Mouse (Mus musculus): ENCODE measurements at regions not wholly inside any gene's neighbourhood (a gene's known extent, or its start where the extent isn't known, plus 50 kb on each side); places are given as distances from the start of the nearest gene placed in this dataset.
A peak's percentile ranks its signal among the peaks of the same experiment; 100 is the strongest.

DNA sequence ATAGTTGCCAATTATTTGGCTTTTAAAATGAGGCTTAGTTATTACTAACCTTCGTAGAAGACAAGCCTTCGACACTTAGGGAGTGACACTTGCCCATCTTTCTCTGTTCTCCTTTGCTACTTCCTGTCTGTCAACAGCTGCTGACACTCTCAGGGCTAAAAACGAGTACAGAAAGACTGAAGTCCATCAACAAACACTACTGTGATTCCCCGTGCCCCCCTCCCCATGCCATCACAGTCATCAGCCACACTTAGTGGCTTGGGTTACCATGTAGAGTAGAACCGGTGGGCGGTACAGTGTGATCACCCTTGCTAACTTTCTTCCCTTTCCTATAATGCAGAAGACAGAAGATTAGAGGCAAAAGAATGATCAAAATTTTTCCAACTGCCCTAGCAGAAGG lies 402.4 kb downstream of the Atp23 start:
- no peak for DNase-seq (ENCODE audit: low read depth, low spot score)

DNA sequence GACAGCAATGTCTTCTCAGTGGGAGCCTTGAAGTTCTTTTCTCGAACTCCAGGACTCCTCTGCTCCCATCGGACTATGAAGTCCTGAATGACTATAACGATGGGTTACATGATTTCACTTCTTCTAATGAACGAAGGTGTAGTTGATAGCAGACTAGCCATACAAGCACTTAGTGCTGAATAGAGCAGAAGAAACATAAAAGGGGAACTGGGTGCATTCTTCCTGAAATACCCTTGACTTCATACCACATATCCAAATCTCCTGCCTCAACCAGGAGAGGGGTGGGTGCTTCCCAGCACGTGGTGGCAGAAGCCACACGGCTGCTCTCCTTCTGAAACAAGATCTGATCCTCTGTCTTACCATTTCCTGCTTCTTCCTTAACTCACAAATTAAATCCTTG lies 407.4 kb downstream of the Atp23 start:
- no peak for DNase-seq (ENCODE audit: low read depth, low spot score)

DNA sequence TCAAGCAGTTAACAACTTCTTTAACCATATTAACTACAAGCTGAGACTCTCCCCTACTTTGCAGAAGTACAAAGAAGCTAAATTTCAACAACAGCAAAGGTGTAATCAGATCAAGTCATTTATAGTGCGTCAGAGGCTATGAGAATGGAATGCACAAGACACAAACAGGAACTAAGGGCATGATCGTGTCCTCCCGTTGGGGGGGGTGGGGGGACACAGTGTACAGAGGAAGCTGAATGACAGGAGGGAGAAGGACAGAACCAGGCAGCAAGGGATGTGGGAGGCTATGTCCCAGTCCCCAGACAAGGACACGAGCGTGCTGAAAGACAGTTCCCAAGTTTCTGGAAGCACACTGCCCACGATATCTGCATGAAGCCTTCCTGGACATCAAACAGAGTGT lies 408.9 kb downstream of the Atp23 start:
- DNase-seq (ENCODE audit: low read depth, low spot score) = no peak

DNA sequence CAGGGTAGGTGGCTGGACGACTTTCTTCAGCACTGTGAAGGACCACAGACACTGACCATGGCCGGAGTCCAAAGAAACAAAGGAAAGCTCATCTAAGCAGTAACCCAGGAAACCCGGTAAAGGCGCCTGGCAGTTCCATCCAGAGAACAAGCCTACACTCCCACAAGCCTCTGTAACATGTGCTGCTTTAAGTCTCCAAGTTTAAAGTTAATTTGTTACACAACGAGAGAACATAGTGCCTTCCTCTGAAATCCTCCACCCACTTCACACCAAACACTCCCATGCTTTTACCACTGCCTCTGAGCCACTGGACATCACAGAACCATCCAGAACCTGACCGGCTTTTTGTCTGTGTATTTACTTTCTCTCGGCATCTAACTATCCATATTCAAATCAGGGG lies 416.0 kb downstream of the Atp23 start:
- DNase-seq (ENCODE audit: low read depth, low spot score) = no peak

DNA sequence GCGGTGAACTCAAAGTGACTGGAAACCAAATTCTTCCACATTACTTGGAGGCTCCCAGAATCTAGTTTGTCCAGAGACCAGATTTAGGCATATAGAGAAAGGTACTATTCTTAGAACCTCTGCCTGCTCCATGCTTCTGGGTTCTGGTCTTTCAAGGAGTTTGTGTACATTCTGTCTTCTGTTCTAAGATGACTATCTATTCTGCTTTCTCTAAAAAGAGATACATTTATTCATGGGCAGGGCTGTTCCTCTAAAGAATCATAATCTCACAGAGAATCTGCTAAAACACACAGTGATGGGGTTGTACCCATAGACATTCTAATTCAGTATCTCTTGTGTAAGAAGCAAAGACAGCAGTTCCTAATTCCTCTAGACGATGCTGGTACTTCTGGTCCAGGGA lies 417.7 kb downstream of the Atp23 start:
- DNase-seq (ENCODE audit: low read depth, low spot score) = no peak

DNA sequence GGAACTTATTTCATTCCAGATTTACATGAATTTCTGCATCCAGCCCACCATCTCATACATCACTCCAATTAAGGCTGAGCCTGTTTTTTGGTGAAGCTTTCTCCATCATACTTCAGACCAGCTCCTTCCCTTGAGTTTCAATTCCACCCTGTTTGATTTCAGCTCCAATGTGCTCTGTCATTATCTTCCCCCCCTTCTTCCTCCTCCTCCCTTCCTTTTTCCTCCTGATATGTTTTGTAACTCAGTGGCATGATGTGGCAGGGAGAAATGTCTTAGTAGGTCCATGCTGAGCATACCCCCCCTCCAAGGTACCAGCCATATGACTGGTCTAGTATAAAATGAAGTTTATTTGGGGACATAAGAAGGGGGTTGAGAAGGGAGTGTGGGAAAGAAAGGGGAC lies 420.8 kb downstream of the Atp23 start:
- DNase-seq (ENCODE audit: low read depth, low spot score) = no peak

DNA sequence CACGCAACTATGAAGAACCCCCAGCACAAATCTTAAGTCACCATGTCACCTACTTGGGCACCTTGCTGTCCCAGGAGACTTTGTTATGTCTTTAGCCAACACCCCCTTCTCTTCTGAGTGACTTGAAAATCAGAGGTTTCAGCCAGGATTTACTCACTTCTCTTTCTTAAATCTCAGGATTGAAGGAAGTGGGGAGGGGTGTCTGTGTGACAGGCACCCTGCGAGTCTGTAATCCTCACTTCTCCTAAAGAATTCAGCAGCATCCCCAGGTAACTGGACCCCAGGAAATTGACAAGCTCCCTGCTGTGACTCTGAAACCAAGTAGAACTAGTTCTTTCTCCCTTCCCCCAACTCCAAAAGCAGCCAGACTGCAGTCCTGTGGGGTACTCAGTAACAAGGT lies 421.4 kb downstream of the Atp23 start:
- DNase-seq (ENCODE audit: low read depth, low spot score) = no peak

DNA sequence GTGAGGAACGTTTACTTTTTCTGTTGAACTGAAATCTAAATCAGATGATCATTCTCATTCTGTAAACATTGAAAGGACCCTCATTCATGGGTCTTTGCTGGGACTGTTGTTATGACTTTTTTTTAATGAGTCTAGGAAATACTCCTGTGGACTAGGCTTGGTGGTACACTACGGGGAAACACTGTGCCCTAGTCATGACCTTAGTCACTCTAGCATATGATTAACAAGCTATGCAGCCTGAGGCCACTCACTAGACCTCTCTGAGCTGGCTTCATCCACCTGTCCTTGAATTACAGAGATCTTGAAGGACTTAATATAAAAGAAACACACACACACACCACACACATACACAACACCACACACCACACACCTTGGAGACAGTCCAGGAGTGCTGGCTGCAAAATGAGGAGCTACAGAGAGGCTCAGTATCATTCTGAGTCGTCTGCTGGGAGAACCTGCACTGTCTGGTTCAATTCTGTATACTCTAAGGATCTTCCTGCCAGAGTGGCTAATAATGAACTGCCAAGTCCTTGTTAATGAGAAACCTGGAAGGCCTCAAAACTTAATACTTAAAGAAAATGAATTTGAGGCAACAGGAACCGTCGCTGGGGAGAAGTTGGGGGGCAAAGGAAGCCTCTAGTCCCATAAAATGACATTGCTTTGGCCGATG lies 428.0 kb downstream of the Atp23 start:
- DNase-seq (ENCODE audit: low read depth, low spot score) = no peak

DNA sequence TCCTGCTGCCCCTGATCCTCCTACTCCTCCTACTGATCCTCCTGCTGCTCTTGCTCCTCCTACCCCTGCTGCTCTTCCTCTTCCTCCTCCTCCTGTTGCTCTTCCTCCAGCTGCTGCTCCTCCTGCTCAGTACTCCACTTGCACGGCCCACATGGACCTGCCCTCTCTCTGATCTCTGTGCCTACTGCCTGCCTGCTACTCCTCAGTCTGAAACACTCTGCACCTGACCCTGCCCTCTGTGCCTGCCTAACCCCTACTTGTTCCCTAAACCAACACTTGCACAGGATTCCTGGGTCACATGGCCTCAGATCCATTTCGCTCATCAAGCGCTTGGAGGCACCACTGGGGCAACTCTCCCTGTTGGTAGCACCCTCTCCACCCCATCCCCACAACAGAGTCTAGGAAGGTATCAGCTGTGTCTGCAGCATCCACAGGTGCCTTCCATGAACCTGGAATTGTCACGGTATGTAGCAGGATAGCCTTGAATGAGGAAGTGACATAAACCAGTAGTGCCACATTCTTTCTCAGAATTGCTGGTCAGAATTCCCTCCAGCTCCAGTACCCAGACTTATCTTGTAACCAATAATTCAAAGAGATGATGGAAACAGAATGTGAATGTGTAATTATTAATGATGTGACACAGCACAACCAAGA lies 430.2 kb downstream of the Atp23 start:
- DNase-seq (ENCODE audit: low read depth, low spot score) = no peak

DNA sequence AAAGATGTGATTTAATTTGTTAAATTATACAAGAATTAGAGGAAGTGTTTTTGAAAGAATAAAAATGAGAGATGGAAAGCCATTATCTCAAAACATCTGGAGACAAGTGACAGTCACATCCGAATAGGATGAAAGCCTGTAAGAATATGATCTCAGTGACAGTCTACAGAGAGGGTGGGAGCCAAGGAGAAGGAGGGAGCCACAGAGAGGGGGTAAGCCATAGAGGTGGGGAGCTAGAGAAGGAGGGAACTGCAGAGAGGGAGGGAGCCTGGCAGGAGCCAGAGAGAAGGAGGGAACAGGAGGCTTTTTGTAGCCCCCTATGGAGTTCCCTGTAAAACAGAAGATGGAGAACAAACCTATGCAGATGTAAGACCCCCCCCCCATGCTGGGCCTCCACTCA lies 438.4 kb downstream of the Atp23 start:
- DNase-seq (ENCODE audit: low read depth, low spot score) = no peak

DNA sequence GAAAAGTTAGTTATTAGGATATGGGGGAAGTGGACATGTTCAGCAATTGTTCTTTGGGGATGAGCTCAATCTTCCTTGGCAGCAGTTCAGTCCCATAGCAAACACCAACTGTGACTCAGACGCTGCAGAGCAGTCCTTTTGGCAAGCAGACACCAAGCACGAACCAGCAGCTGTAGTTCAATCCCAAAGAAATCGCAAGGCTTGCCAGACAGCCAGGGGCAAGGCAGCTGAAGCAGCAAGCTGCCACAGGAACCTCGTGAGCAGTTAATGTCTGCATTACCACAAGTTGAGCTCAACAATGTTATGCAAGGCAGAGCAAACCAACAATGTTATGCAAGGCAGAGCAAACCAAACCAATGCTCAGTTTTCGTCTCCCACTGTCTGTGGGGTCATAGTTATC lies 442.6 kb downstream of the Atp23 start:
- peak; percentile 11 for DNase-seq (ENCODE audit: low read depth, low spot score)

DNA sequence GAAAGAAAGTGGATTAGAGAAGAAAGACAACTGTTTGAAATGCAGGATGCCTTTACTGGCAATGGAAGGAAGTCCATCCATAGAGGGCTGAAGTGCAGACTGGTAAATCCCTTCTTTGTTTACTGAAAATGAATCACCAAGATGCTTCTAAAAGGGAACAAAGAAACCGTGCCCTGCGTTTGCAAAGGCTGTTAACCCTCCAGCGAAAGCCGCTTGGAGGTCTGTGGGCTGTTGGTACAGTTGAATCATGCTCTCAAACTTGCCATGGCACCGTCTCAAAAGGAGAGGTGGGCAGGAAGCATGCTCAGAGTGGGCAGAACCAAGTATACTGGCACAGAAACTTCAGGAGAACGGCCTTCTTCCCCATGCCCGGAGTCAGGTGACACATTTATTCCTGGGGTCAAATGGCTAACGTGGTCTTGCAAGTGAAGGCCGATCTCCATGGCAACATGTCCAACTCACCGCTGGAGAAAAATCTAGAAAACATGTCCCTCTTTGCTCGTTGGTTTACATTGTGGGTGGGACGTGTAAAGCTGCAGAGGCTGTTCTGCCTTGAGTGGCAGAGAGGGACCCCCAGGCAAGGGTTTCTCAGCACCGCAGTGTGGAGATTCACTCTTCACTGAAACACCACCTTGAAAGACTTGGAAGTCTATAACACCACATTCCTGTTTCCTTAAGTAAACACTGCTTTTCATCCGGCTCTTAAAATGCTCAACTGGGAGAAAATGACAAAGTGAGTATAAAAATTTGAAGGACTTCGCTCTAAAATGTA lies 448.2 kb downstream of the Atp23 start:
- DNase-seq (ENCODE audit: low read depth, low spot score) = no peak

DNA sequence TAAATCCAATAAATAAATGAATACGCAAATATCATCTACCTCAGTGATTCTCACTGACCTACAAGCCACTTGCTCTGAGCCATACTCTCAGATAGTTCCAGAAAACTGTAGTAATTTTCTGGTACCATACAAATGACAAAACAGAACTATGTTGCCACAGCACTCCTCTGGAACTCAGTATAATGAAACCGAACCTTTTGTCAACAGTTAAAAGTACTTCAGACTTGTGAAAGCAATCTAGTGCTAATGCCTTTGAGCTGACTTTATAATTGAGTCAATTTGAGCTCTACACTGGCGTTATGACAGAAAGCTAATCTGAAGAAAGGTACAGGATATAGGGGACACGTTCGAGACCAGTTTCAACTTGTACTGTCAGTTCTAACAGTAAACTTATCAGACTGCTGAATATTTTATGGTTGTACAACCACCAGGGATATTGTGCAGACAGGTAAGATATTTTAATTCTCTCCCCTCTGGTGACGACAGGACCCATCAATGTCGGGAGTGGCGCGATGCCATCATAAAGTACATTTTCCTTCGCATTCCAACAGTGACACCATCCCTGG lies 449.0 kb downstream of the Atp23 start:
- no peak for DNase-seq (ENCODE audit: low read depth, low spot score)

DNA sequence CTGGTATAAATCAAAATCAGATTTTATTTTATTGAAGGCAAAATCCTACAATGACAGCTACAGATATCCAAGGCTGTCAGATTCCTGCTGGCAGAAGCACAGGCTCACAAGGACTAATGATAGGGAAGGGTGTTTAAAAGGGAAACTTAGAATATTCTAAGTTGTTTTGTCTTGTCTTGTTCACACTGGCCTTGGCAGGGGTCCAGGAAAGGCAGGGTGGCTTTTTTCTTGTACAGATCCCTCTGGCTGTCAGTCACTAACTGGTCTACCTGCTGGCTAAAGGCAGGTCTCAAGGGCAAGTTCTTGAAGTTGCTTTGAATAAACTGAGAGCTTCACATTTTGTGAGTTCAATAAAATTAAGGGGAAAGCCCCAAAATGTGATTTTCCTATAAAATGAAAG lies 465.3 kb downstream of the Lrig3 start:
- DNase-seq (ENCODE audit: low read depth, low spot score) = no peak

DNA sequence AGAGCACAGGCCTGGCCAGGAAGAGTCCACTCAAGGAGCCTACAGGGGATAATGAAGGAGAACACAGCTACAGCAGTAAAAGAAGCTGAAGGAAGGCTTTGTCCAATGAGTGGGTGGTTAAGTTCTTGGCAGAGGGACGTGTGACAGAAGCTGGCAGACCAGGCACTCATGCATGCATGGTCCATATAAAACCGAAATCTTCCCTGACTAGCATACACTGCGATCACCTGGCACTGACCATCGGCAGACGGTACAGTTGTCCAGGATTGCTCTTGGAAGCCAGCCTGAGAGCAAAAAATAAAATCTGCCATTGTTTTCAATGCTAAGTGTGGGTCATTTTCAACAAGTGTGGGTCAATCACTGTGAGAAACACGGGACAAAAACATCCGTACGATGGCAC lies 464.4 kb downstream of the Lrig3 start:
- no peak for DNase-seq (ENCODE audit: low read depth, low spot score)

DNA sequence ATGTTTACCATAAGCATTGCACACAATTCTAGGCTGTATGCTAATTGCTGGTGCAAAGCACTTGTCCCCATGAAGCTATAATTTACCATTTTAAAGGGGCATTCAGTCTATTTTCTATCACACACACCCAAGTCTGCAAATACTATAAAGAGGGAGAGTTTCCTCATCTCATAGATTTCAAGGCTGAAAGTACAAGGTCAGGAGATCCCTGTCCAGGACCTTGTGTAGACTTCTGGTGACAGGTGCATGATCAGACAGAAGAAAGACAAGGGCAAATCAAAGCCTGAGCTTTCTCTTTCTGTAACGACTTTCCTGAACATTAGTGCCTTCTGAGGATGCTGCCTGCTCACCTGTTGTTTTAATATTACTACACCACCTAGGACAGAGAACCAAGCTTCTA lies 463.5 kb downstream of the Lrig3 start:
- no peak for DNase-seq (ENCODE audit: low read depth, low spot score)

DNA sequence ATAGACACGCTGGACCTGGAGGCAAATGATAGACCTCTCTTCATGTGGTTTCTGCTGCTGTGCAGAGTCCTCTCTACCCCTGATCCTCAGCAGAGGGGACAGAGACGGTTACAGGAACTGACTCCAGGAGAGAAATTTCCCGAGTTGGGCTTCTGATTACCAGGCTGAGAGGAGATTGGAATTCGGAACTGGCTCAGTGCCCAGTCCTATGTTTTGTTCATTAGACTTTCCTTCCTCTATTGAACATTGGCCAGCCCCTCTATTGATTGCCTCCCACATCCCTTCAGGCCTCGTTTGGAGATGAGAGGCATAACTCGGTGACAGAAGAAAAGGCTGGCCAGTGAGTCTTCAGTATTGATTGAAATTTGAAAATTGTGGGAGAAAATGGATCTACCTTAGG lies 456.1 kb downstream of the Lrig3 start:
- DNase-seq (ENCODE audit: low read depth, low spot score) = peak; percentile 4

DNA sequence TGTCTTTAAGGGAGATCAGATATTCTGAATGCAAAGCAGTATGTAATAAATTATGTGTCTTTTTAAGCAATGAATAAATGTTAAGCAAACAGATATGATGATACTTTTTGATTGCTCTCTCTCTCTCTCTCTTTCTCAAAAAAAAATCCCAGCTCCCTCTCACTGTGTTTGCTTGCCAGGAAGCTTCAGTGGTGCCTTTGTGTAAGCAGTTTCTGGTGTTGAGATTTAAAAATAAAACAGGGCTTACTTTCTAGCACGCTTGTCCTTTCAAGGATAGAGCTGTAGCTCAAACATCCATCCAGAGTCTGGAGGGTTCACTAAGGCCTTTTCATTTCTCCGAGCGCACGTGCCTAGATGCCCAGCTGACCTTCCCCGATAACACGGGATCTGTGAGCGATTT lies 447.8 kb downstream of the Lrig3 start:
- DNase-seq (ENCODE audit: low read depth, low spot score) = no peak

DNA sequence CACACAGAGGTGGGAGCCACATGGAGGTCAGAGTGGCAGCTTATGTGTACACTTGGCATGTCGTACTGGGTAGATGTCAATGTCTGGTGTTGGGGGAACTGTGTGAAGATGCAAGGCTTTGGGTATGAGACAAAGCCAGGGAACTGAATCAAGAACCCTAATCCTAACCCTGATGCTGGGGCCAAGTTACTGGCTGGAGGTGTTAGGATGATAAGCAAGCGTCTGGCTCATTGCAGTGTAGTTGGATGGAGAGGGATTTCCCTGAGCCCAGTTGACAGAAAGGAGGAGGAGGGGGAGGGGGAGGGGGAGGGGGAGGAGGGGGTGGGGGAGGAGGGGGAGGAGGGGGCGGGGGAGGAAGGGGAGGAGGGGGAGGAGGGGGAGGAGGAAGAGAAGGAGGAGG lies 426.3 kb downstream of the Lrig3 start:
- no peak for DNase-seq (ENCODE audit: low read depth, low spot score)

DNA sequence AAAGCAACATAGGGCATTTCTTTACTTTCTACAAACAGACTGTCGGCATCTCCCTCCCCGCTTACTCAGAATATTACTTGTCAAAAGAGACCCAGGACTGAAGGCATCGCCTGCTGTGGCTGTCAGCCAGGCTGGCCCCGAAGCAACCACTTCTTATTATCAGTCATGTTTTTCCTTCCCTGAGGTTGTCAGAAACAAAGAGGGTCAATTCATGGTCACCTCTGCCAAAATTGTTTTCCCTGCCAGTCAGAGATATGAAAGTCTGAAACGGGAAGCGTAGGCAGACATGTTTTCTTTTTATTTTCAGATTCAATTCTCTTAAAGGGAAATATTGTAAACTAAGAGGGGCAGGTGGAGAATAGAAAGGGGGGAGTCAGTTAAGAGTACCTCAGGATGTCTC lies 425.8 kb downstream of the Lrig3 start:
- no peak for DNase-seq (ENCODE audit: low read depth, low spot score)

DNA sequence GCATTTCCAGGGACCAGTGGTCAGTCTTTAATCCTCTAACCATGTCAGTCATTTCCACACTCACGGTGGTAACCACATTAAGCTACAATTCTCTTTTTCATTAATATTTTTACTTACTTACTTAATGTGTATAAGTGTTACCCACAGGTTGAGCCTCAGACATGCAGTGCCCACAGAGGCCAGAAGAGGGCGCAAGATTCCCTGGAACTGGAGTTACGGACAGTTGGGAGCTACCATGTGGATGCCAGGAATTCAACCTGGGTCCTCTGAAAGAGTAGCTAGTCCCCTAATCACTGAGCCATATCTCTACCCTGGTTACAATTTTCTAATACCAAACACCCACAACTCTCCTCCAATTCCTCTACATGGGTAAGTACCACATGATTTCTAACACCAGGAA lies 420.5 kb downstream of the Lrig3 start:
- peak; percentile 3 for DNase-seq (ENCODE audit: low read depth, low spot score)

DNA sequence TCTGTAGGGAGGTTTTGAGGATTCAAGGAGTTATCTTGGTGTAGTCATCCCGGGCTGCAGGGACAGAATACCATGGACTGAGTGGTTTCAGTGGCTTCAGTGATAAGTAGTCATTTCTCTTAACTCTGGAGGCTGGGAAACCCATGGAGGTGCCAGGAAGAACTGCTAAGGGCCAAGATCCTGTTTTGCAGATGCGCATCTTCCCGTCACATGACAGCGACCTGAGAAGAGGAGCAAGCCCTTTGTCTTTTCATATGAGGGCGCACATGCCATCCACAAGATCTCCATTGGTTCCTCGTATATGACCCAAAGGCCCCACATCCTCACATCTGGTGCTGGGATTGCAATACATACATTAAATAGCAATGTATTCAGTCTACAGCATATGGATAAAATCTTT lies 419.7 kb downstream of the Lrig3 start:
- no peak for DNase-seq (ENCODE audit: low read depth, low spot score)

DNA sequence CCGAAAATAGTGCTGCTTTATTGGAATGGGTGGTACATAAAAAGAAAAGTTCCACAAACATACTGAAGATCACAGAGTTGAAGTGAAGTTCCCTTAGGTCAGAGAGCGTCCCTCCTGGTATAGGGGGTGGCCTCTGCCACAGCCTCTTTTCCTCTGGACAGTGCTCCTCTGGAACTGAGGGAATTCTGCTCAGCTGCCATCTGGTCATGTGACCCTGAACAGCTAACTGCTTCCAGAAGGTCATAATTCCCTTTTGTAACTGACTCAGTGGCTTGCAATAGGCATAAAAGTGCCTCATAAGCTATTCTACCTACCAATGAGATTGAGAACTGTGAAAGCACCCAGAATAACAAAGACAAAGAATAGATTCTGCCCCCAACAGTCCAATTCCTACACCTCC lies 414.4 kb downstream of the Lrig3 start:
- no peak for DNase-seq (ENCODE audit: low read depth, low spot score)
